Mouse (Mus musculus): ENCODE measurements around the gene Prdm16. TPM values are rescaled to one million over a fixed set of nuclear protein-coding genes. Genes with fewer than 3 reads are reported as not detected.

Prdm16 gene
- polyA plus RNA-seq, 1 experiment: 6.0 TPM

- 58% methylated on average over 1 of the region's 1 CpGs for WGBS
- DNase-seq: no peak
Measured at GRCm38 (mm10) chr4:154672027-154672426, 35.4 kb upstream of the Prdm16 start.

GRCm38 (mm10) chr4:154671232-154671912, 34.7 kb upstream of the Prdm16 start:
- WGBS: 65% methylated on average over 8 of the region's 8 CpGs

More at GRCm38 (mm10) chr4:154672027-154672426, 35.4 kb upstream of the Prdm16 start:
- no peak overlapping the region for H3K27ac ChIP-seq (ENCODE audit: insufficient read depth, low read length)
- no peaks in the 10 kb centered on the region; the same call in 1 of the 2 replicates for H3K27me3 ChIP-seq (ENCODE audit: control insufficient read depth, insufficient read depth, low read length)
- no peak for TF ChIP-seq CTCF (IDR thresholded peaks at IDR 0.05; ENCODE audit: borderline replicate concordance, insufficient read depth, low read depth, low read length)
- no peak for TF ChIP-seq POLR2A (IDR thresholded peaks at IDR 0.05; ENCODE audit: borderline replicate concordance, insufficient read depth, low read length)
- H3K4me1 ChIP-seq (ENCODE audit: control insufficient read depth, insufficient read depth, low read length): no peaks in the 10 kb centered on the region
- H3K4me3 ChIP-seq (replicated peaks; ENCODE audit: insufficient read depth, low read depth, low read length): no peak overlapping the region

GRCm38 (mm10) chr4:154667767-154668166, 31.1 kb upstream of the Prdm16 start, which contains the start of gene Actrt2:
Gene Actrt2 (minus strand): TSS chr4:154667867.
- DNase-seq: no peak
- no peaks in the 10 kb centered on the region for H3K27me3 ChIP-seq (ENCODE audit: control insufficient read depth, insufficient read depth, low read length)
- no peaks in the 10 kb centered on the region for H3K4me1 ChIP-seq (ENCODE audit: control insufficient read depth, insufficient read depth, low read length)
- no peak within 1 kb of the TSS for H3K4me3 ChIP-seq (replicated peaks; ENCODE audit: insufficient read depth, low read depth, low read length)
- WGBS: 85% methylated on average over 2 of the region's 2 CpGs
- no peak within 1 kb of the TSS for H3K27ac ChIP-seq (ENCODE audit: insufficient read depth, low read length)
- no peak for TF ChIP-seq POLR2A (IDR thresholded peaks at IDR 0.05; ENCODE audit: borderline replicate concordance, insufficient read depth, low read length)

More at GRCm38 (mm10) chr4:154671232-154671912, 34.7 kb upstream of the Prdm16 start:
- Histone ChIP-seq H3K27me3 (ENCODE audit: control insufficient read depth, insufficient read depth, low read length) (no peaks in the 10 kb centered on the region; the same call in 1 of the 2 replicates), H3K4me1 (ENCODE audit: control insufficient read depth, insufficient read depth, low read length) (no peaks in the 10 kb centered on the region), H3K27ac (ENCODE audit: insufficient read depth, low read length) (no peak overlapping the region), H3K4me3 (replicated peaks; ENCODE audit: insufficient read depth, low read depth, low read length) (no peak overlapping the region)
- DNase-seq: no peak
- TF ChIP-seq CTCF (IDR thresholded peaks at IDR 0.05; ENCODE audit: borderline replicate concordance, insufficient read depth, low read depth, low read length) (no peak), POLR2A (IDR thresholded peaks at IDR 0.05; ENCODE audit: borderline replicate concordance, insufficient read depth, low read length) (no peak)

GRCm38 (mm10) chr4:154662681-154663215, 26.1 kb upstream of the Prdm16 start:
- no peaks in the 10 kb centered on the region for H3K27me3 ChIP-seq (ENCODE audit: control insufficient read depth, insufficient read depth, low read length)
- no peak overlapping the region for H3K4me3 ChIP-seq (replicated peaks; ENCODE audit: insufficient read depth, low read depth, low read length)
- TF ChIP-seq CTCF (IDR thresholded peaks at IDR 0.05; ENCODE audit: borderline replicate concordance, insufficient read depth, low read depth, low read length) (no peak), POLR2A (IDR thresholded peaks at IDR 0.05; ENCODE audit: borderline replicate concordance, insufficient read depth, low read length) (no peak)
- H3K4me1 ChIP-seq (ENCODE audit: control insufficient read depth, insufficient read depth, low read length): no peaks in the 10 kb centered on the region
- no peak for DNase-seq
- no peak overlapping the region for H3K27ac ChIP-seq (ENCODE audit: insufficient read depth, low read length)
- WGBS: 20% methylated on average over 12 of the region's 12 CpGs

- DNase-seq: no peak
- H3K27ac ChIP-seq (ENCODE audit: insufficient read depth, low read length): no peak overlapping the region
- H3K4me3 ChIP-seq (replicated peaks; ENCODE audit: insufficient read depth, low read depth, low read length): no peak overlapping the region
- no peaks in the 10 kb centered on the region for H3K4me1 ChIP-seq (ENCODE audit: control insufficient read depth, insufficient read depth, low read length)
- no peaks in the 10 kb centered on the region for H3K27me3 ChIP-seq (ENCODE audit: control insufficient read depth, insufficient read depth, low read length)
- TF ChIP-seq CTCF (IDR thresholded peaks at IDR 0.05; ENCODE audit: borderline replicate concordance, insufficient read depth, low read depth, low read length) (no peak), POLR2A (IDR thresholded peaks at IDR 0.05; ENCODE audit: borderline replicate concordance, insufficient read depth, low read length) (no peak)
- WGBS: 73% methylated on average over 6 of the region's 6 CpGs
Measured at GRCm38 (mm10) chr4:154661256-154661655, 24.6 kb upstream of the Prdm16 start.

GRCm38 (mm10) chr4:154660025-154660424, 23.4 kb upstream of the Prdm16 start:
- Histone ChIP-seq H3K4me1 (ENCODE audit: control insufficient read depth, insufficient read depth, low read length) (no peaks in the 10 kb centered on the region), H3K4me3 (replicated peaks; ENCODE audit: insufficient read depth, low read depth, low read length) (no peak overlapping the region), H3K27ac (ENCODE audit: insufficient read depth, low read length) (no peak overlapping the region), H3K27me3 (ENCODE audit: control insufficient read depth, insufficient read depth, low read length) (no peaks in the 10 kb centered on the region)
- TF ChIP-seq CTCF (IDR thresholded peaks at IDR 0.05; ENCODE audit: borderline replicate concordance, insufficient read depth, low read depth, low read length) (no peak), POLR2A (IDR thresholded peaks at IDR 0.05; ENCODE audit: borderline replicate concordance, insufficient read depth, low read length) (no peak)
- DNase-seq: no peak

GRCm38 (mm10) chr4:154655134-154655910, 18.6 kb upstream of the Prdm16 start:
- Histone ChIP-seq H3K27ac (ENCODE audit: insufficient read depth, low read length) (no peak overlapping the region), H3K27me3 (ENCODE audit: control insufficient read depth, insufficient read depth, low read length) (no peaks in the 10 kb centered on the region), H3K4me3 (replicated peaks; ENCODE audit: insufficient read depth, low read depth, low read length) (no peak overlapping the region), H3K4me1 (ENCODE audit: control insufficient read depth, insufficient read depth, low read length) (no peaks in the 10 kb centered on the region)
- WGBS: 48% methylated on average over 15 of the region's 15 CpGs
- no peak for TF ChIP-seq POLR2A (IDR thresholded peaks at IDR 0.05; ENCODE audit: borderline replicate concordance, insufficient read depth, low read length)
- TF ChIP-seq CTCF (IDR thresholded peaks at IDR 0.05; ENCODE audit: borderline replicate concordance, insufficient read depth, low read depth, low read length): no peak
- DNase-seq: peak in 1 of 2 experiments; percentile 28

Measured in cerebellum, adult 2 months (tissue).